Mouse (Mus musculus) ES-Bruce4 (cell line): ENCODE data around the gene Park7.

Experiments
- CTCF ChIP-seq: IDR thresholded peaks from one replicate; pipeline ENCODE4 v1.8.1; 2011; ENCODE audit warnings: low read depth, low read length
- POLR2A ChIP-seq: IDR thresholded peaks from one replicate; pipeline ENCODE4 v1.8.1; 2011; ENCODE audit warnings: low read length; ENCODE audit not compliant: insufficient read depth

DNA sequence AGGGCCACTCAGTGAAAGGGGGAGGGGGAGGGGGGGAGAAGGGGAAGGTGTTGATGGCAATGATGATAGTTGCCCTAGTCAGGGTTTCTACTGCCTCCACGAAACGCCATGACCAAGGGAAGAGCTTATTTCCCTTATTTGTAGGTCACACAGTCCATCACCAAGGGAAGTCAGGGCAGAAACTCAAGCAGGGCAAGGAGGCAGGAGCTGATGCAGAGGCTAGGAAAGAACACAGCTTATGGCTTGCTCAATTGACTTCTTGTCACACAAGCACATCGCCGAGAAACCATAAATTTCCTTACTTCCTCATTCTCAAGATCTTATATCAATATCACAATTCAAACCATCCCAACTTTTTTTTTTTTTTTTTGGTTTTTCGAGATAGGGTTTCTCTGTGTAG, 22.9 kb downstream of the Park7 start:
- TF ChIP-seq CTCF = no peak
- no peak for TF ChIP-seq POLR2A
